Mouse (Mus musculus) liver, postnatal 0 days (tissue): Measurements from ENCODE around the gene Riox1.

Source experiments
- CTCF ChIP-seq: sonication (generic); IDR thresholded peaks from 2 replicates; pipeline ENCODE4 v1.5.1; 2016; ENCODE audit warnings: antibody characterized with exemption, low read depth
- EP300 ChIP-seq: IDR thresholded peaks from 2 replicates; pipeline ENCODE4 v1.6.1; 2016; ENCODE audit warnings: antibody characterized with exemption, low read depth, mild to moderate bottlenecking

DNA sequence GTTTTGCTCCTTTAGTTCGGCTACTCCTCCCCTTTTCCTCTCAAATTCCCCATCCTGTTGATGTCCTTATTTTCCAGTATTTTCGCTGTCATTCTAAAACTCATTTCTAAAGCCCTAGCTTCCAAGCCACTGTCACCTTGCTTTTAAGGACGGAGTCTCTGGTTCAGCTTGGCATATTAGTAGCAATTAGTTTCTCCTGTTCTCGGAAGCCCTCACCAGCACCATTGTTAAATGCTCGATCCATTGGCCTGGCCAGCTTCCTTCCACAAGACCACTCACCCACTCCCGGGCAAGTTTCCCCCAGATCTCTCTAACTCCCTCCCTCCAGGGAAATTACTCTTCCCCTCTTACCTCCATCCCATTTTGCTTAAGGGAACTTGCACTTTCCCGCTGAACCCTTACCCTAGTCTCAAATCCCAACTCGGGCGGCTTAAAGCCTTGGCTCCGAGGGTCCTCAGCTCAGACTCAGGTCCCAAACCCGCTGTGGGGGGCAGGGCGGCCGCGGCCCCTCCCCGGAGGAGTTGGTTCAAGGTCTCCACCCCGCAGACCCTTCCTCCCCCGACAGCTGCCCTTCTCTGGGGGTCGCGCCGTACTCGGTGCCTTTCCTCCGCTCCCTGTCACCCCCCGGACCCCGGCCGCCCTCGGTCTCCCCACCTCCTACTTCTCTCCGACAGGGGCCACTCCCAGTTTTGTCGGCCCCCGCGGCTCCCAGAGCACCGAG, 29.5 kb upstream of the Riox1 start:
- no peak for TF ChIP-seq CTCF
- no peak for TF ChIP-seq EP300
